Mouse (Mus musculus) lung, embryonic 16.5 days (tissue): ENCODE data around the gene Zfyve1. TPM values are rescaled to one million over a fixed set of nuclear protein-coding genes. Genes with fewer than 3 reads are reported as not detected.
"Not testable (repeated sequence)": the region's sequence is repeated elsewhere in the genome, so short reads cannot be mapped to it uniquely, and the experiment has no call there.

ENCODE experiments used
- ATAC-seq: fragments of 200-750 bp; cut with Nextera tagmentation; 2 replicates; pipeline ENCODE4 v1.8.0; 2017; ENCODE audit warnings: low read depth, mild to moderate bottlenecking, moderate library complexity
- H3K27ac ChIP-seq: fragments of 300-500 bp; sonication (generic); 2 replicates; pipeline ENCODE4 v1.5.1; 2014; ENCODE audit warnings: mild to moderate bottlenecking, control low read depth, low read length
- H3K27me3 ChIP-seq: fragments of 300-500 bp; sonication (generic); 2 replicates; pipeline ENCODE4 v1.6.1; 2014; ENCODE audit warnings: low read depth, low read length, mixed read lengths; ENCODE audit not compliant: control insufficient read depth, insufficient read depth
- H3K36me3 ChIP-seq: fragments of 300-500 bp; sonication (generic); 2 replicates; pipeline ENCODE4 v1.6.1; 2014; ENCODE audit warnings: low read length; ENCODE audit not compliant: control insufficient read depth, insufficient read depth
- H3K4me1 ChIP-seq: fragments of 300-500 bp; sonication (generic); replicated peaks from 2 replicates; pipeline ENCODE4 v1.6.1; 2014; ENCODE audit warnings: low read length, mixed read lengths; ENCODE audit not compliant: control insufficient read depth, insufficient read depth
- H3K4me2 ChIP-seq: fragments of 300-500 bp; sonication (generic); 2 replicates; pipeline ENCODE4 v1.6.1; 2014; ENCODE audit warnings: low read depth, low read length, control low read depth
- H3K4me3 ChIP-seq: fragments of 300-500 bp; sonication (generic); 2 replicates; pipeline ENCODE4 v1.5.1; 2014; ENCODE audit warnings: mild to moderate bottlenecking, low read length, control low read depth
- H3K9ac ChIP-seq: fragments of 300-500 bp; sonication (generic); 2 replicates; pipeline ENCODE4 v1.6.1; 2014; ENCODE audit warnings: low read length, control low read depth
- H3K9me3 ChIP-seq: fragments of 300-500 bp; sonication (generic); 2 replicates; pipeline ENCODE4 v1.6.1; 2016; ENCODE audit warnings: low read length; ENCODE audit not compliant: control insufficient read depth
- WGBS: fragments of 180-500 bp; shearing (Covaris S2); extraction: QIAGEN DNeasy Blood & Tissue Kit; methylation state at CpG from one replicate; pipeline ENCODE4 v1.1.7; 2014; 5-methylcytosine and 5-hydroxymethylcytosine counted together
- polyA plus RNA-seq: library from polyadenylated mRNA; unstranded; fragments of >200 nt; fragmentation: Nextera tagmentation; extraction: Ambion mirVana; gene quantifications from 2 replicates; pipeline ENCODE4 v1.2.1, GENCODE M21; 2015

Gene Zfyve1
- 19.5 and 20.6 TPM in 2 replicates for polyA plus RNA-seq

DNA sequence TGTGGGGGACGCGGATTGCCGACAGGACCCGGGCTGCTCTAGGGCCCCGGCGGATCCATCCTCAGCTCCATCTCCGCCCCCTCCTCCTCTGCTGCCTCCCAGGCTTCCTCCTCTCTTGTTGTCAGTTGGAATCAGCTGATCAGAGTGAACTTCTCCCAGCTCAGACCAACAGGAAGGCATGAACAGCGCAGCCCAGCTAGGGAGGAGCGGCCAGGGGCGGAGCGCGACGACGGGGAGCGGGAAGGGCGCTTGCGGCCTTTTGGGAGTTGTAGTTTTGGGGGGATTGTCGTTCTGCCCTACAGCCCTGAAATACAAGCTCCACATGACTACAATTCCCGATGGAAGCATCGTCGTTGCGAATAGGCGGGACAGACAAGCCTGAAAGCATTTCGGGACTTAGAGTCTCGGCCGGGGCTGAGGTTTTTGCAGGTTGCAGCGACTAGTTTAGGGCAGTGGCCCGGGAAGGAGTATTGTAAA, at the start of gene Zfyve1:
Gene Zfyve1, minus strand, starts transcription at position 198 of the 477 bp plus-strand sequence.
- peak; percentile 100 for ATAC-seq
- peak within 1 kb of the TSS; percentile 84 for H3K27ac ChIP-seq
- peak within 1 kb of the TSS; percentile 98 for H3K9ac ChIP-seq
- H3K36me3 ChIP-seq = peaks cover 8% of the 10 kb centered on the region; the same call in 1 of the 2 replicates
- 0 out of 2 replicates have a peak, but pooled peaks cover 3% of the 10 kb centered on the region for H3K4me1 ChIP-seq
- no peaks in the 10 kb centered on the region for H3K27me3 ChIP-seq
- H3K9me3 ChIP-seq = no peaks in the 10 kb centered on the region
- under 1% methylated on average over 27 of the region's 28 CpGs for WGBS
- H3K4me2 ChIP-seq = peak within 1 kb of the TSS; percentile 67
- H3K4me3 ChIP-seq = peak within 1 kb of the TSS; percentile 99

DNA sequence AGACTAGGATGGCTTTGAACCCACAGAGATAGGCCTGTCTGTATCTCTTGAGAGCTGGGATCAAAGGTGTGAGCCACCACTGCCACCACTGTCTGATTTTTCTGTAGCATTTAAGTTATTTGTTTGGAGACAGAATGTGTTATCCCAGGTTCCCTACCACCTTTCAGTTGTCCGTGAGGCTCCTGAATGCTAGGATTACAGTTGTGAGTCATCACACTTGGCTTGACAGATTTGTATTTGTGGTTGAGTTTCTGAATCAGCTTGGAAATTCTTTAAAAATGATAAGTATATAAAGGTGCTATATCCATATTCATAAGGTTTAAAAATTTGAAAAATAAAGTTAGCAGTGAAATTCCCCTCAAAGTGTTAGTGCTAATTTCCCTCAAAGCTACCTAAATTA, 46.1 kb upstream of the Zfyve1 start:
- Histone ChIP-seq H3K36me3 (peaks cover 37% of the 10 kb centered on the region), H3K4me1 (no peaks in the 10 kb centered on the region), H3K4me2 (no peak overlapping the region), H3K27me3 (no peaks in the 10 kb centered on the region), H3K4me3 (no peak overlapping the region), H3K27ac (no peak overlapping the region), H3K9me3 (no peaks in the 10 kb centered on the region), H3K9ac (no peak overlapping the region)
- WGBS = 87% methylated on average over 1 of the region's 1 CpGs
- no peak for ATAC-seq

DNA sequence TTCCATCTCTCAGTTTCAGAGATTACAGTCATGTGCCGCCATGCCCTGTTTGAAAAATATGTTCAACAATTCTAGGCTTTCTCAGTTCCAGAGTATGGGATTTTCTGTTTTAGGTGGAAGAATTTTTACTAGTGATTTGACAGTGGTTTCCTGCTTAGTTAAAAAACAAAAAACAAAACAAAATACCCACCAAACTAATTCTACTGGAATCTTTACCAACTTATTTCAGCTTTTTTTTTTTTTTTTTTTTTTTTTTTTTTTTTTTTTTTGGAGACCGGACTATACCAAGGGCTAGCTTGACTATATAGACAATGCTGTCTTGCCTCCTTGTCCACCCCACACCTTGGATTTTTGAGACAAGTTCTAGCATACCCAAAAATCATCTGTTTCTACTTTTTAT, 44.2 kb upstream of the Zfyve1 start:
- no peaks in the 10 kb centered on the region for H3K27me3 ChIP-seq
- no peak overlapping the region for H3K9ac ChIP-seq
- H3K4me2 ChIP-seq = no peak overlapping the region
- 92% methylated on average over 2 of the region's 2 CpGs for WGBS
- no peaks in the 10 kb centered on the region for H3K9me3 ChIP-seq
- peaks cover 43% of the 10 kb centered on the region for H3K36me3 ChIP-seq
- H3K4me1 ChIP-seq = no peaks in the 10 kb centered on the region
- H3K4me3 ChIP-seq = no peak overlapping the region
- no peak overlapping the region for H3K27ac ChIP-seq
- ATAC-seq = no peak

DNA sequence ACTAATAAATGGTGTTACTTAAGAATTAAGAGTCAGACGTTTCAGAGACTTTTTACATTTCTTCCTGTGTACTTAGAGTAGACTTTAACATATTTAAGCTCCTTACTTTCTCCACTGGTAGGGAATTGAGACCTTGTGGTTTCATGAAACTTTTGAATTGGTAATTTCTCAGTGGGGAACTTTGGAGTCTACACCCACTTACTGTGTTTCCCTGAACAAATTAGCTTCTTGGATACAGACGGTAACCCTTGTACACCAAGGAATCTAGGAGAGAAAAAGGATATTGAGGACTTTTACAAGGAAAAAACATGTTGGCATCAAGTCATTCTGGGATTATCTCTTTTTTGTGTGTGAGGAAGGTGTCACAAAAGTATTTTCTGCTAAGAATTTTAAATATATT, 36.8 kb upstream of the Zfyve1 start:
- 34% methylated on average over 2 of the region's 2 CpGs for WGBS
- Histone ChIP-seq H3K4me3 (no peak overlapping the region), H3K36me3 (peaks cover 13% of the 10 kb centered on the region), H3K27me3 (no peaks in the 10 kb centered on the region), H3K27ac (no peak overlapping the region), H3K9ac (no peak overlapping the region), H3K4me1 (peaks cover 8% of the 10 kb centered on the region), H3K4me2 (peak overlapping the region; percentile 31; the same call in 1 of the 2 replicates), H3K9me3 (no peaks in the 10 kb centered on the region)
- no peak for ATAC-seq

DNA sequence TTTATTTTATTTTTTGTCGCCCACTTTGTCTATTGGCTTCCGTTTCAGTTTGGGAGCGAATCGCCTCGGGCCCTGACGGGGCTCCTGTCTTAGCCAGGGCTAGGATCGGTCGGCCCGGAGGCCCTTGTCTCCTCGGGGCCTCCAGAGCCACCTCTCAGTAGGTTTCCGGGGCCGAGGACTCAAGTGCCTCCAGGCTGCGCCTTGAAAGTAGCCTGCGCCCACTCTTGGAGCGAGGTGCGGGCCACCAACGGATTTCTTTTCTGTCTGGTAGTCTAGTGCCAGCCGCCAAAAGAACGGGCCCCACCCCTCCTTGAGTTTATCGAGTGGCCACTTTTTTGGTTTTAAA, 35.6 kb upstream of the Zfyve1 start:
- Histone ChIP-seq H3K9me3 (no peaks in the 10 kb centered on the region), H3K4me1 (peaks cover 8% of the 10 kb centered on the region), H3K36me3 (peaks cover 13% of the 10 kb centered on the region), H3K27ac (peak overlapping the region; percentile 97), H3K27me3 (no peaks in the 10 kb centered on the region), H3K9ac (peak overlapping the region; percentile 100), H3K4me2 (peak overlapping the region; percentile 66), H3K4me3 (peak overlapping the region; percentile 97)
- ATAC-seq = peak; percentile 28
- WGBS = under 1% methylated on average over 20 of the region's 20 CpGs

DNA sequence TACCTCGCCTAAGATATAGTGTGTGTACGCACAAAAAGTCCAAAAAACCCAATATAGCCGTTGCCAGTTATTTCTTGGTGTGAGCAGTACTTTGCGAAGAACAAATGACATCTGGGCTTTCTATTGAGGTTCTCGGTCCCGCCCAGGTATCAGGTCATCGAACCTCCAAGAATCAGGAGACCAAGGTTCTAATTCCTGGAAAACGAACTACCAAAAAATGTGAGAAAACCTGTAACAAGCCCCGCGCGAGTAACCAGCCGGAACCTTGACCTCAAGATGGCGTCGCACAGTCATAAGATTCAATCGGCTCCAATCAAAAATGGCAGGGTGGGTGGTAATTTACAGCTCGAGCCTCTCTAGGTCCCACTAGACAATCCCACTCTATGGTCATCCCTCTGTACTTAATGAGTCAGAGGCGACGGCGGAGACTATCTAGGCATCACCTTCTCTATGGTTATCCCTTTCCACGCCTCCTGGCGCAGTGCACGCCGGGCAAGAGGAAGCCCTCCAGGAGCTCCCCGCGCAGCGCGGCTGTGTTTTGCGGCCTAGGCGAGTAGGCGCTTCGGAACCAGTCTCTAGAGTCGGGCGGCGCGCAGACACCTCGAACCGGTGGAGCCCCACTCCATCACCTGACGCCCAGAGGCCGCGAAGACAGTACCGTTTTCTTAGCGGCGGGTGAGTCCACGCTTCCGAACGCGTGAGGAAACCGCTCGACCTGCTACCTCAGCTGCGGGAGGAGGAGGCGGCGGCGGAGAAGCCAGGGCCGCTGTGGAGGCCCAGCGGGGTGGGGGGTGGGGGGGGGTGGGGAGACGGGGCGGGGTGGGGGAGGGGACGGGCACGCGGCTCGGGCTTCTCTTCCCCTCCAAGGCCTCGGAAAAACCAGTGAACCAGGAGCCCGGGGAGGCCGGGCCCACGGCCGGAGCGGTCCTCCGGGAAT, 35.0 kb upstream of the Zfyve1 start:
- peak; percentile 100 for ATAC-seq
- H3K36me3 ChIP-seq = peaks cover 7% of the 10 kb centered on the region

DNA sequence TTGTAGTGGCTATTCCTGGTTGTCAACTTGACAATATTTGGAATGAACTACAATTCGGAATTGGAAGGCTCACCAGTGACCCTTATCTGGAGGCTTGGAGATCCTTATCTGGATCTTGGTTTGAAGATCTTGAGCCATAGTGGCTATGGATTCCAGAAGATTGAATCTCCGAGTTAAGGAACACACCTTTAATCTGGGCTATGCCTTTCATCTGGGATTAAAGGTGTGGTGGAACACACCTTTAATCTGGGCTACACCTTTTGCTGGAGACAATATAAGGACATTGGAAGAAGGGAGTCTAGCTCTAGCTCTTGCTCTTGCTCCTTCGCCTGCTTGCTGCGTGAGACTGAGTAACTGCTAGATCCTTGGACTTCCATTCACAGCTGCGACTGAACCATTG, 33.9 kb upstream of the Zfyve1 start, which contains the start of gene Rbm25:
Gene Rbm25, plus strand, starts transcription at position 301 of the 400 bp plus-strand sequence.
- ATAC-seq, H3K9me3 ChIP-seq, H3K27me3 ChIP-seq, H3K4me1 ChIP-seq, H3K36me3 ChIP-seq: not testable (repeated sequence)
- WGBS = no CpG with 5 or more reads among the region's 5 CpGs
- peak within 1 kb of the TSS; percentile 65 for H3K4me2 ChIP-seq
- peak within 1 kb of the TSS; percentile 97 for H3K4me3 ChIP-seq
- peak within 1 kb of the TSS; percentile 100 for H3K9ac ChIP-seq
- peak within 1 kb of the TSS; percentile 97 for H3K27ac ChIP-seq

More for the DNA sequence above, 35.0 kb upstream of the Zfyve1 start:
- no peaks in the 10 kb centered on the region for H3K27me3 ChIP-seq
- H3K4me2 ChIP-seq = peak overlapping the region; percentile 66
- 0% methylated on average over 62 of the region's 68 CpGs for WGBS
- peak overlapping the region; percentile 97 for H3K27ac ChIP-seq
- H3K4me1 ChIP-seq = peaks cover 8% of the 10 kb centered on the region
- peak overlapping the region; percentile 100 for H3K9ac ChIP-seq
- peak overlapping the region; percentile 97 for H3K4me3 ChIP-seq
- H3K9me3 ChIP-seq = no peaks in the 10 kb centered on the region

DNA sequence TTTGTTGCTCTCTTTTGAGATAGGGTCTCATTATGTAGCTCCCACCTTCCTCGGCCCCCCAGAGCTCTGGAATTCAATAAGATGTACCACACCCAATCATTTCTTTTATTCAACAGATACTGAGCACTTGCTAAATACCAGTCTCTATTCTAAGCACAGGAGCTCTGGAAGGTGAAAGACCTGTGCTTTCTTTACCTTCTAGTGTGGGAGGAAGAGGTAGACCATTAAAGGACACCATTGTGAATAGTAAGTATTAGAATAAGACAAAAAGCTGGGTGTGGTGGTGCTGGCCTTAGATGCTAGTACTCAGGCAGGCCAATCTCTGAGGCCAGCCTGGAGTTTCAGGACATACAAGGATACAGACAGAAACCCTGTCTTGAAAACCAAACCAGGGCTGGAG, 27.3 kb upstream of the Zfyve1 start:
- no peak overlapping the region for H3K9ac ChIP-seq
- no peaks in the 10 kb centered on the region for H3K9me3 ChIP-seq
- ATAC-seq = no peak
- H3K27me3 ChIP-seq = no peaks in the 10 kb centered on the region
- H3K4me2 ChIP-seq = no peak overlapping the region
- no peak overlapping the region for H3K4me3 ChIP-seq
- H3K4me1 ChIP-seq = no peaks in the 10 kb centered on the region
- H3K27ac ChIP-seq = no peak overlapping the region
- no peaks in the 10 kb centered on the region for H3K36me3 ChIP-seq
- WGBS = 82% methylated on average over 1 of the region's 1 CpGs

DNA sequence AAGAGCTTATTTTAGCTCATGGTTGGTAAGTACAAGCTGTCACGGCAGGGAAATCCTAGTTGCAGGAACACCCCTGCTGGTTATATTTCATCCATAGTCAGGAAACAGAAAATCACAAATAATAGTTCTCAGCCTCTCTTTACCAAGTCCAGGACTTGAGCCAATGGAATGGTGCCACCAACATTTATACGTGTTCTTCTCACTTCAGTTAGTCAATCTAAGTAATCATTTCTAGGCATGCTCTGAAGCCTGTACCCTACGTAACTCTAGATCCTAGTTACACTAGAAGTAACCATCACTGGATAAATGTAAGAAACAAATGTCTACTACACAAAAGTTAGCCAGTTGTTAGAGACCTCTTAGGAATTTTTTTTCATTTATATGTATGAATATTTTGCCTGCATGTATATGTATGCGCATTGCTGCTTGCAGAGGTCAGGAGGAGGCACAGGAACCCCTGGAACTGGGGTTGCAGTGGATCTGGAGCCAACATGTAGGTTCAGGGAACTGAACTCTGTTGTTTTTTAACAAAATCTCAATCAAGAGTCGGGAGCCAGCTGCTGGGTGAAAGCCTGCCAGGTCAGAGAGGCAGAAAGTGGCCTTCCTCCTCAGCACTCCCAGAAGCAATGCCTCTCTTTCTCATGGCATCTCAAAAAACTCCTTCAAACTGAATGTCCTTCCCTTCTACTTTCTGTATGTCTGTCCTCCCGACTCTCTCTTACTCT, 25.2 kb upstream of the Zfyve1 start:
- ATAC-seq = no peak
- H3K4me3 ChIP-seq = no peak overlapping the region
- WGBS = 64% methylated on average over 6 of the region's 6 CpGs
- no peak overlapping the region for H3K4me2 ChIP-seq
- no peak overlapping the region for H3K27ac ChIP-seq
- no peaks in the 10 kb centered on the region for H3K9me3 ChIP-seq
- H3K9ac ChIP-seq = no peak overlapping the region
- no peaks in the 10 kb centered on the region for H3K27me3 ChIP-seq
- no peaks in the 10 kb centered on the region for H3K4me1 ChIP-seq
- H3K36me3 ChIP-seq = no peaks in the 10 kb centered on the region
